In genomic region chr7:24974893-24975595, GRCm38 (mm10) we compare ENCODE assay signal across 9 mouse cellular contexts. TPM values are rescaled to one million over a fixed set of nuclear protein-coding genes. Genes with fewer than 3 reads are reported as not detected.
DNase-seq lines count a peak whose midpoint lies in the region; ATAC-seq and TF ChIP-seq lines count a peak whose summit lies in the region.
"Had no signal": no experiment of that assay in that cellular context is flagged by ENCODE, and none has a peak within 500 bp of the region (broad histone marks: within the 10 kb centered on the region; RNA-seq: fewer than 3 reads in every experiment).

No protein-coding gene starts in this region.

- H3K79me2 ChIP-seq in CH12.LX (replicated peaks; ENCODE audit: control insufficient read depth, extremely low read depth, insufficient read depth, poor library complexity, severe bottlenecking): no peaks in the 10 kb centered on the region

- in situ Hi-C loops in CH12.LX (cut with MboI; ENCODE audit: low pct_ligation_motif_present, low pct_unique_long_range_greater_than_20kb, low sequenced_read_pairs): no loop called here

- ATAC-seq in kidney, embryonic 15.5 days (replicated peaks; ENCODE audit: low FRiP score): no peak
- ATAC-seq in granulocyte monocyte progenitor cell, adult 5-6 weeks (replicated peaks; ENCODE audit: poor library complexity, severe bottlenecking): peak; percentile 23
- no peak for ATAC-seq in liver, postnatal 0 days
- no peak for ATAC-seq in stomach, postnatal 0 days (ENCODE audit: low FRiP score, low TSS enrichment)

- DNase-seq in kidney, adult 11 months: peak; percentile 20
- peak; percentile 53 for DNase-seq in CH12.LX (ENCODE audit: extremely low read depth)
- DNase-seq in liver, postnatal 0 days: no peak
- no peak for DNase-seq in stomach, postnatal 0 days (ENCODE audit: low spot score)
- DNase-seq in right cerebral cortex, adult 18-20 months: no peak

- peak; percentile 85 to 87 for TF ChIP-seq CTCF in CH12.LX (conservative IDR thresholded peaks at IDR 0.05 in 1 of 2, IDR thresholded peaks at IDR 0.05 in 1 of 2; ENCODE audit: low read depth in 2 of 2, low read length in 2 of 2)
- peak; percentile 34; the same call in 1 of the 2 replicates for TF ChIP-seq CTCF in bone marrow, adult 2 months (IDR thresholded peaks at IDR 0.05; ENCODE audit: control insufficient read depth, insufficient read depth, low read length)
- peak; percentile 81 for TF ChIP-seq CTCF in liver, postnatal 0 days (IDR thresholded peaks at IDR 0.05; ENCODE audit: low read depth)
- peak; percentile 82 for TF ChIP-seq CTCF in stomach, postnatal 0 days (IDR thresholded peaks at IDR 0.05; ENCODE audit: low read depth)

- H3K27ac ChIP-seq in kidney, embryonic 15.5 days: no peak overlapping the region
- no peak overlapping the region for H3K27ac ChIP-seq in CH12.LX (ENCODE audit: insufficient read depth, low read depth)
- H3K27ac ChIP-seq in bone marrow, adult 2 months (ENCODE audit: control insufficient read depth, insufficient read depth, low read depth, low read length, poor library complexity): no peak overlapping the region
- H3K27ac ChIP-seq in liver, postnatal 0 days (ENCODE audit: low read depth): no peak overlapping the region
- H3K27ac ChIP-seq in stomach, postnatal 0 days (replicated peaks): no peak overlapping the region

- no peaks in the 10 kb centered on the region for H3K9me3 ChIP-seq in kidney, embryonic 15.5 days (replicated peaks)
- H3K9me3 ChIP-seq in CH12.LX (replicated peaks; ENCODE audit: low read length): no peaks in the 10 kb centered on the region
- no peaks in the 10 kb centered on the region for H3K9me3 ChIP-seq in liver, postnatal 0 days (ENCODE audit: low read length)
- no peaks in the 10 kb centered on the region for H3K9me3 ChIP-seq in stomach, postnatal 0 days (ENCODE audit: control insufficient read depth, low read length)

- peaks cover 5% of the 10 kb centered on the region for H3K4me1 ChIP-seq in kidney, embryonic 15.5 days
- H3K4me1 ChIP-seq in CH12.LX (ENCODE audit: control insufficient read depth in 1 of 2, insufficient read depth in 2 of 2): peaks cover 5 to 48% of the 10 kb centered on the region in 2 experiments; a peak in 3 of 4 replicates
- H3K4me1 ChIP-seq in bone marrow, adult 2 months (ENCODE audit: control insufficient read depth, insufficient read depth, low read length): peaks cover 11% of the 10 kb centered on the region
- H3K4me1 ChIP-seq in liver, postnatal 0 days (ENCODE audit: insufficient read depth): peaks cover 6% of the 10 kb centered on the region
- H3K4me1 ChIP-seq in stomach, postnatal 0 days (replicated peaks; ENCODE audit: control insufficient read depth, insufficient read depth): no peaks in the 10 kb centered on the region

- peak; percentile 71 for TF ChIP-seq RAD21 in CH12.LX (IDR thresholded peaks at IDR 0.05; ENCODE audit: low read depth, low read length)

- no peak overlapping the region for H3K4me3 ChIP-seq in kidney, embryonic 15.5 days (replicated peaks)
- peak overlapping the region; percentile 19 to 35 (median 19) for H3K4me3 ChIP-seq in CH12.LX (replicated peaks in 1 of 3; ENCODE audit: low read depth in 2 of 3, low read length in 2 of 3, poor library complexity in 1 of 3)
- H3K4me3 ChIP-seq in bone marrow, adult 2 months (replicated peaks; ENCODE audit: control insufficient read depth, low read depth, low read length): peak overlapping the region; percentile 38
- H3K4me3 ChIP-seq in liver, postnatal 0 days (ENCODE audit: low read depth, low read length): no peak overlapping the region
- no peak overlapping the region for H3K4me3 ChIP-seq in stomach, postnatal 0 days (ENCODE audit: low read depth, low read length)

- H3K4me2 ChIP-seq in kidney, embryonic 15.5 days: no peak overlapping the region
- peak overlapping the region; percentile 47 for H3K4me2 ChIP-seq in CH12.LX (ENCODE audit: insufficient read depth, low read depth, poor library complexity, severe bottlenecking)
- peak overlapping the region; percentile 5; the same call in 1 of the 2 replicates for H3K4me2 ChIP-seq in liver, postnatal 0 days (ENCODE audit: low read depth, low read length)
- H3K4me2 ChIP-seq in stomach, postnatal 0 days (replicated peaks; ENCODE audit: low read depth): no peak overlapping the region

- no peak overlapping the region for H3K9ac ChIP-seq in kidney, embryonic 15.5 days
- no peak overlapping the region for H3K9ac ChIP-seq in CH12.LX (ENCODE audit: insufficient read depth, low read depth)
- no peak overlapping the region for H3K9ac ChIP-seq in liver, postnatal 0 days (replicated peaks)
- H3K9ac ChIP-seq in stomach, postnatal 0 days (ENCODE audit: low read length): no peak overlapping the region

- no peak for TF ChIP-seq EP300 in CH12.LX (IDR thresholded peaks at IDR 0.05; ENCODE audit: low read length)
- TF ChIP-seq EP300 in liver, postnatal 0 days (IDR thresholded peaks at IDR 0.05; ENCODE audit: low read depth): no peak
- TF ChIP-seq EP300 in stomach, postnatal 0 days (optimal IDR thresholded peaks at IDR 0.05): no peak

- 0 out of 2 replicates have a peak, but pooled peaks cover under 1% of the 10 kb centered on the region for H3K36me3 ChIP-seq in kidney, embryonic 15.5 days
- peaks cover 0 to 6% of the 10 kb centered on the region in 2 experiments for H3K36me3 ChIP-seq in CH12.LX (replicated peaks in 1 of 2; ENCODE audit: control insufficient read depth in 1 of 2, insufficient read depth in 1 of 2, low read length in 1 of 2)
- 0 out of 2 replicates have a peak, but pooled peaks cover 2% of the 10 kb centered on the region for H3K36me3 ChIP-seq in liver, postnatal 0 days (replicated peaks; ENCODE audit: insufficient read depth, low read length)
- H3K36me3 ChIP-seq in stomach, postnatal 0 days (ENCODE audit: control insufficient read depth, insufficient read depth, low read length): peaks cover 4% of the 10 kb centered on the region; the same call in 1 of the 2 replicates

- TF ChIP-seq POLR2A in CH12.LX (IDR thresholded peaks at IDR 0.05; ENCODE audit: low read depth, low read length): no peak
- no peak; the same call in 1 of the 2 replicates for TF ChIP-seq POLR2A in bone marrow, adult 2 months (IDR thresholded peaks at IDR 0.05; ENCODE audit: borderline replicate concordance, control insufficient read depth, low read depth, low read length)

- dilution Hi-C loops in CH12.LX (cut with MboI; ENCODE audit: extremely low pct_ligation_motif_present, extremely low pct_unique_long_range_greater_than_20kb, low sequenced_read_pairs): no loop called here

- WGBS in kidney, embryonic 15.5 days: 35% methylated on average over 9 of the region's 9 CpGs
- WGBS in bone marrow, adult 2 months: 9% methylated on average over 9 of the region's 9 CpGs
- WGBS in liver, postnatal 0 days (ENCODE audit: insufficient replicate concordance): 19% methylated on average over 9 of the region's 9 CpGs
- WGBS in stomach, postnatal 0 days: 29% methylated on average over 9 of the region's 9 CpGs

- H3K27me3 ChIP-seq in kidney, embryonic 15.5 days: no peaks in the 10 kb centered on the region
- H3K27me3 ChIP-seq in CH12.LX (replicated peaks): peaks cover 34% of the 10 kb centered on the region
- no peaks in the 10 kb centered on the region for H3K27me3 ChIP-seq in liver, postnatal 0 days (ENCODE audit: insufficient read depth, low read length)
- H3K27me3 ChIP-seq in stomach, postnatal 0 days (ENCODE audit: control insufficient read depth, insufficient read depth, low read length): no peaks in the 10 kb centered on the region

TF ChIP-seq in CH12.LX, 34 proteins besides CTCF, POLR2A, EP300 and RAD21:
- TF ChIP-seq SMC3 (IDR thresholded peaks at IDR 0.05; ENCODE audit: low read depth, low read length) (peak; percentile 56), HCFC1 (IDR thresholded peaks at IDR 0.05; ENCODE audit: low read depth, low read length) (peak; percentile 8; the same call in 1 of the 2 replicates), ETS1 (conservative IDR thresholded peaks at IDR 0.05; ENCODE audit: low read depth, low read length) (no peak), NELFE (IDR thresholded peaks at IDR 0.05; ENCODE audit: low read depth, low read length) (peak; percentile 18; the same call in 1 of the 2 replicates)

RNA-seq across cellular contexts. Expression of gene Rabac1, which starts 2.5 kb away (rescaled TPM):
- polyA plus RNA-seq in kidney, embryonic 15.5 days (2015; fragmentation: Nextera tagmentation; extraction: Ambion mirVana): 143 and 153 TPM in 2 replicates
- total RNA-seq in CH12.LX (2012; rRNA removed): 89.0 and 135 TPM in 2 replicates
- 64.4 and 70.5 TPM in 2 replicates for total RNA-seq in CH12.LX (2014; rRNA removed)
- polyA plus RNA-seq in CH12.LX (2012; ENCODE audit: insufficient read length, low read depth): 37.3 and 44.6 TPM in 2 replicates
- polyA plus RNA-seq in bone marrow, adult 2 months (2011; ENCODE audit: insufficient read depth, insufficient read length, low replicate concordance, missing spikeins): 31.0 and 76.4 TPM in 2 replicates
- total RNA-seq in granulocyte monocyte progenitor cell, adult 5-6 weeks (2014; fragmentation: Nextera tagmentation): 112 and 164 TPM in 2 replicates
- total RNA-seq in granulocyte monocyte progenitor cell, adult 5-6 weeks (2017): 118 and 121 TPM in 2 replicates
- polyA plus RNA-seq in liver, postnatal 0 days (2015; fragmentation: Nextera tagmentation; extraction: Ambion mirVana): 88.2 and 92.7 TPM in 2 replicates
- 290 and 293 TPM in 2 replicates for polyA plus RNA-seq in stomach, postnatal 0 days (2015; fragmentation: Nextera tagmentation; extraction: Ambion mirVana)

RNA-seq across cellular contexts. Expression of gene Atp1a3, which starts 30.7 kb away (rescaled TPM):
- polyA plus RNA-seq in kidney, embryonic 15.5 days (2015; fragmentation: Nextera tagmentation; extraction: Ambion mirVana): 0.68 and 2.1 TPM in 2 replicates
- total RNA-seq in CH12.LX (2012; rRNA removed) (0.08 and 0.17 TPM in 2 replicates), CH12.LX (2014; rRNA removed) (not detected in 2 replicates)
- 0.15 and 0.24 TPM in 2 replicates for polyA plus RNA-seq in CH12.LX (2012; ENCODE audit: insufficient read length, low read depth)
- polyA plus RNA-seq in bone marrow, adult 2 months (2011; ENCODE audit: insufficient read depth, insufficient read length, low replicate concordance, missing spikeins): 6.1 and 13.9 TPM in 2 replicates
- total RNA-seq in granulocyte monocyte progenitor cell, adult 5-6 weeks (2014; fragmentation: Nextera tagmentation): 34.6 and 53.7 TPM in 2 replicates
- total RNA-seq in granulocyte monocyte progenitor cell, adult 5-6 weeks (2017): 24.4 and 34.1 TPM in 2 replicates
- polyA plus RNA-seq in liver, postnatal 0 days (2015; fragmentation: Nextera tagmentation; extraction: Ambion mirVana): 0.85 and 1.2 TPM in 2 replicates
- 1.6 and 2.4 TPM in 2 replicates for polyA plus RNA-seq in stomach, postnatal 0 days (2015; fragmentation: Nextera tagmentation; extraction: Ambion mirVana)

RNA-seq across cellular contexts. Expression of gene Gm4881, which starts 30.8 kb away (rescaled TPM):
- not detected in 2 replicates for polyA plus RNA-seq in kidney, embryonic 15.5 days (2015; fragmentation: Nextera tagmentation; extraction: Ambion mirVana)
- total RNA-seq in CH12.LX (2012; rRNA removed) (not detected in 2 replicates), CH12.LX (2014; rRNA removed) (not detected in 2 replicates)
- not detected in 2 replicates for polyA plus RNA-seq in CH12.LX (2012; ENCODE audit: insufficient read length, low read depth)
- polyA plus RNA-seq in bone marrow, adult 2 months (2011; ENCODE audit: insufficient read depth, insufficient read length, low replicate concordance, missing spikeins): not detected in 2 replicates
- not detected in 2 replicates for total RNA-seq in granulocyte monocyte progenitor cell, adult 5-6 weeks (2014; fragmentation: Nextera tagmentation)
- total RNA-seq in granulocyte monocyte progenitor cell, adult 5-6 weeks (2017): not detected in 2 replicates
- not detected in 2 replicates for polyA plus RNA-seq in liver, postnatal 0 days (2015; fragmentation: Nextera tagmentation; extraction: Ambion mirVana)
- polyA plus RNA-seq in stomach, postnatal 0 days (2015; fragmentation: Nextera tagmentation; extraction: Ambion mirVana): not detected in 2 replicates
- polyA plus RNA-seq: lung, embryonic 16.5 days had no signal

Comparison
In these comparisons a context has a peak if more than half of its experiments do, and no peak if none do; other contexts are left out.
1. DNase-seq: peak in kidney, adult 11 months (single experiment) and CH12.LX (single experiment); none in liver, postnatal 0 days (single experiment), stomach, postnatal 0 days (single experiment) and right cerebral cortex, adult 18-20 months (single experiment).
2. H3K4me2 ChIP-seq: peak in CH12.LX (single experiment) and liver, postnatal 0 days (single experiment); none in kidney, embryonic 15.5 days (single experiment) and stomach, postnatal 0 days (single experiment).
3. H3K4me3 ChIP-seq: peak in CH12.LX (3 of 3) and bone marrow, adult 2 months (single experiment); none in kidney, embryonic 15.5 days (single experiment), liver, postnatal 0 days (single experiment) and stomach, postnatal 0 days (single experiment).
4. CTCF ChIP-seq: peak in every context shown above with its lines; median percentile 86 in CH12.LX; 82 in stomach, postnatal 0 days; 81 in liver, postnatal 0 days; 34 in bone marrow, adult 2 months.